Mouse (Mus musculus) frontal cortex, adult (tissue): ENCODE measurements around the gene Tent5b.

Experiments used
- ATAC-seq: cut with Nextera tagmentation; 2 replicates; pipeline ENCODE4 v1.9.2; 2017; ENCODE audit warnings: mild to moderate bottlenecking, moderate library complexity, mixed read lengths; ENCODE audit not compliant: low TSS enrichment

Gene Tent5b

DNA sequence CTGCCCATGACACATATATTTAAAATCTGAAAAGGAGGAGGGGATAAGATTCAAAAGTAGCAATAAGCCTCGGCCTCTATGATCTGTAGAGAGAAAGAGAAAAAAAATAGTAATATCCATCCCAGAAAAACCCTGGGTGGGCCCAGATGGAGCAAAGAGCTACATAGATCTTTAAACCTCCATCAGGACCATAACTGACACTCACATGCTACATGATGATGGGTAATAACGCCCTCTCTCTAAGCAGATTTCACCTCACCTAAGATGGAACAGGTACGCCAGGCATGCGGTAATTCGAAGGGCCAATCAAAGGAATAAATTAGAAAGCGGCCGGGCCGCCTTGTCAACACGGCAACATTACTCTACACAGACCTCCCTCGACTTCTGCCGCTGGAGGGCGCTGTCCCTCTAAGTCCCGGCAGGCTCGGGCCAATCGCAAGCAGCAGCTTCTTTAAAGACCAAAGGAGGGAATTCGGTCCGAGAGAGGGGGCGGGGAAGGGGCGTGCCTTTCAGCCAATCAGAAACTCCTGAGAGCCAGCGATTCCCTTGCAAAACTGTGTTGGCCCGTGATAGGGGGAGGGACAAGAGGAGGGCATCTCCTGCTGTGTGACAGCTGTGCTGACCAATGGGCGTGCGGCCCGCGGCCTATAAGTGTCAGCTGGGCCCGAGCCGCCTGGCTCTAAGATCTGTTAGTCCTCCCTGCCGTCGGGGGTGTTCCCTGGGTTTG lies at the start of gene Tent5b:
Gene Tent5b (plus strand): TSS at position 675 of the 727 bp plus-strand sequence.
- peak; percentile 97 for ATAC-seq

DNA sequence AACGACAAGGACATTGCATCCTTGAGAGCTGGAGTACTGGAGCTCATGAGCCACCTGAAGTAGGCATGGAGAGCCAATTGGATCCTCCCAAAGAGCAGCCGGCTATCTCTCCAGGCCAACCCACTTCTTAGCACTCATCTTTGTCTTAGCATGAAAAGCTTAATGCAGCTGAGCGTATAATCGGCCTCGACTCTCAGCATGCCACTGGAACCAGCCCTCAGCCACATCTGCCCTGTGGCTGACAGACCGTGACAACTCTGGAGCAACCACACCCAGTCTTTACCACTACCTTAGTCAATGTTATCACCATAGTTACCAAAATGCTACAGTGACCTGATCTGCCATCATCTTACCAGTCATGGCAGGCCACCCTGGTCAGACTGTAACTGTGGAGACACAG lies 48.4 kb upstream of the Tent5b start:
- ATAC-seq, result no peak

DNA sequence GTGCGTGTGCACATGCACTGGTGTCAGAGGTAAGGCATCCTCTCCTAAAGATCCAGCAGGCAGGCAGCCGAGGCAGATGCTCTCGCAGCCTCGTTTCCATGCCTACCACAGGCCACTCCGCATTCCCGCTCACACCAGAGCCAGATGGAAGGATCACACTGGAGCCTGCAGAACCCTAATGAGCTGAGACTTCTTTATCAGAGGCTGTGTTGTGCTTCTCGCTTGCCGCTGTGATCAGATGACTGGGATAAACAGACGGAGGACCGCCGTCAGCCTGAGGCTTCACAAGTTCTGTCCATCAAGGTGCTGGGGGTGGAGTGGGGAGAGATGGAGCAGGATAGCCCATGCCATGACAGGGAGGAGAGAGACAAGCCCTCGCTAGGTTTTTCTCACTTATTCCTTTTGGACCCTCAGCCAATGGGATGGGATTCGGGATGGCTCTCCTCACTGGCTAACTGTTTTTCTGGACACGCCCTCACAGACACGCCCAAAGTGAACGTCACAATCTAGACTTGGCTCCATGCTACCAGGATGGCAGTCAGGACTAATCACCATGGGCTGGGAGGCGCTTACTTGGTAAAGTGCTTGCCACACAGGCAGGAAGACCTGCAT lies 47.3 kb upstream of the Tent5b start:
- peak; percentile 79 for ATAC-seq

DNA sequence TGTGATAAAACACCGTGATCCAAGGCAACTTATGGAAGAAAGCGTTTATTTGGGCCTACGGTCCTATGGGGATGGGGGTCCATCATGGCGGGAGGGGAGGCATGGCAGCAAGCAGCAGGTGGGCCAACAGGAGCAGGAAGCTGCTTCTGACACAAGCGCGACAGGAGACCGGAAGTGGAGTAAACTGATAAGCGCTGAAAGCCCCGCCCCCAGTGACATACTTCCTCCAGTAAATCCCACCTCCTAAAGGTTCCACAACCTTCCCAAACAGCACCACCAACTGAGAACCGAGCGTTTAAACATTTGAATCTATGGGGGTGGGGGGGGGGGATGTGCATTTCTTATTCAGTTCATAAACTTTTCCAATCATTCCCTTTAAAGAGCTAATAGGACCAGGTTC lies 44.0 kb upstream of the Tent5b start:
- ATAC-seq, result no peak

DNA sequence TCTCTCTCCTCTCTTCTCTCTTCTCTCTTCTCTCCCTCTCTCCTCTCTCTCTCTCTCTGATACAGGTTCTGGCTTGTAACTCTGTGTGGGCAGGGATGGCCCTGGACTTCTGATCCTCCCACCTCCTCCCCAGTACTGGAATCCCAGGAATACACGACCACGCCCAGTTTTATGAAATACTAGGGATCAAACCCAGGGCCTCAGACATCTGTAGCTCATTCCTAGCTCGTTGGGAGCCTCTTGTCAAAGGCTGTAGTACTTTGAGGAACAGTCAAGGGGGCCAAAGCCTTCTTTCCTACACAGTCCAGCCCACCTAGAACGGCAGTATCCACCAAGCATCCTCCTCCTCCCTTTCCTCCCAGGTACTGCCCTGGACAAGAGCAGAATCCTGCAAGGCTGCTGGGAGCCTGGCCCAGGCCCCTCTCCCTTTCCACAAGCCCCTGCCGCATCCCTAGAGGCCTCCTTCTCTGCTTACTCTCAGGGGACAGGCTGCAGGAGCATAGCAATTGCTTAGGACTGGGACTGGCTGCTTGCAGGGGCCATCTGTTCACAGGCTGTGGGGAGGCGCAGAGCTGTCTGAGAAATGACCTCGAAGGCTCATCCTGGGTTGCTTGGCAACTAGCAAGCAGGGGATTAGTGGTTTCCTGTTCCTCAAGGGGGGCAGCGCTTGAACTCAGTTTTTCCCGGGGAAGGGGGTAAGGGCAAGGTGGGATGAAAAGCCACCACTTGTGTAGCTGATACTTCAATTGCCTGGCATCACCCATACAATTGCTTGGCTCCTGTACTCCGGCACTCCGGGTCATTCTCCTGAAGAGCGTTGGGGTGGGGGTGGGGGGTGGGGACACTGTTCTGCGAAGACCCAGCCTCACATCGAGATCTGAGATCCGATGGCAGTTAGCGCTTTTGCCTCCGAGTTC lies 40.2 kb upstream of the Tent5b start:
- peak; percentile 78; the same call in 1 of the 2 replicates for ATAC-seq

DNA sequence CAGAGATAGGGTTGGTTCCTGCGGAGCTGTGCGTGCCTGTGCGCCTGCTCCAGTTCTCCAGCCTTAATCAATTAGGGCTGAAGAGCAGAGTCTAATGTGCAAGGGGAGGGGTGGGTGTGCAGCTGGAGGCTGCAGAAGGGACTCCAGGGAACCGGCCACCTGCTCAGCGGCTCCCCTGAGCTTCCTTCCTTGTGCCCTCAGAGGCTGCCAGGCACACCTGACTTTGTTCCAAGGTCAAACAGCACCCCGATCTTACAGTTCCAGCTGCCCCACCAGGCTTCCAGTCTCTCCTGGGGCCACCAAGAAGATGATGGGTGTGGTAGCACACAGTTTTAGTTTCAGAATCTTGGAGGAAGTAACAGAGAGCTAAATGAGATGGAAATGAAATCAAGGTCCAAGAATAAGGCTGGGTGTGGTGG lies 39.5 kb upstream of the Tent5b start:
- no peak for ATAC-seq

DNA sequence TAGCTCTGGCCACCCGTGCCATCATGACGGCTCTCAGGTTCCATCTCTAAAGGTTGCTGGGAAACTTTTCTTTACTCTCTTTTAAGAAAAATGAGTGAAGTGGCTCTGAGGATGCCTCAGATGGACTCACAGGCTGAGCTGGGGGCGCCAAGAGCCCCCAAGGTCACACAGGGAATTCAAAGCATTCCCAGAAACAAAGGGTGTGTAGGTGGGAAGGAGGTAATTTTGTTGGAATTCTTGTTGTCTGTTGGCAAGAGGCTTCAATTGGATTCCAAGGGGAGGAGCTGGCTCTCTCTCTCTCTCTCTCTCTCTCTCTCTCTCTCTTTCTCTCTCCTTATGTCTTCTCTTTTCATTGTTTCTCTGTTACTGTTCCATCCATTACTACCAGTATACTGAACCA lies 37.7 kb upstream of the Tent5b start:
- ATAC-seq, result no peak

DNA sequence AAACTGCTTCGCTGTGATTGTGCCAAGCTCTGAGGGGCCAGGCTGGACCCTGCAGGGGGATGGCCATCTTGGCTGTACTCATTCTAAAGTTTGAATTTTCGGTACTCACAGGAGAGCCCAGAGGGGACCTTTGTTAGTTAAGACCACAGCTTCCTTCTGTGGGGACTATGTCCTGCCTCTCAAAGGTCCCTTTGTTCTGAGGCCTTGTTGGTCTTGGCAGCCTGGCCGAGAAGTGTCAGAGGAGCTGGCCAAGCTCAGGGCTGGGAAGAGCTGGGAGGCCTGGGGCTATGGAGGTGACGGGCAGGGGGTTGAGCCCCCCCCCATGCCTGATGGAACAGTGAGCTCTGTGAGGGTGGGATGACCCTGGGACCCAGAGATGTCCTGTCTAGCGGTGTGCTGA lies 36.8 kb upstream of the Tent5b start:
- ATAC-seq, result no peak

DNA sequence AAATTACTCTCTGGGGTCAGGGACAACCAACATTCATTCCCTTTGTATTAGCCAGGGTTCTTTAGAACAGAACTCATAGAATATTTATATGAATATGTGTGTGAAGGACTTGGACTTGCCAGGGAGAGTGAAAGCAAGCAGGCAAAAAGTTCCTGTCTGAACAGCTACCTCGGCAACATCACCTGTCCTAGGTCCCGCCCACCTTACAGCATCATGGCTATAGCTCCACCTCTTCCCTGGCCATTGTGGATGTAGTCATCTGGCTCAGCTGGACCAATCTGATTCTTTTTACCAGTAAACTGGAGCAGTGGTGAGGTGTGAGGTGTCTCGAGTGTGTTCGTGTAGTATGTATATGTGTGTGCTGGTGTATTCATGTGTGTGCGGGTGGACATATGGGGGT lies 34.2 kb upstream of the Tent5b start:
- ATAC-seq, result no peak

DNA sequence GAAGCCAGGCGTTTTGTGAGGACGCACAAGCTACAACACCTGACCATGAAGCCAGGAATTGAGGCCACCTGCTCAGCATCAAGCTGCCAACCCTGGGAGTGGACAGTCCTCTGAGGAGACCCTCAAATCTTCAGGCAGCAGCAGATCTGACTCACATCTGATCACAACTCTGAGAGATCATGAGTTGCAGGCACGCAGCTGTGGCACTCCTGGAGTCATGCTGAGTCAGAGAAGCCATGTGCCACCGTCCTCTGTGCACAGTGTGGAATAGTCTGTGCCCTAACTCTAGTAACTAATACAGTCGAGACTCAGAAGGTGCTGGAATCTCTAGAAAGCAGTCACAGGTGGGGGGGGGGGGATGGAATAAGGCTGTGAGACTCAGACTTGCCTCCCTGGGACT lies 32.6 kb upstream of the Tent5b start:
- no peak for ATAC-seq

DNA sequence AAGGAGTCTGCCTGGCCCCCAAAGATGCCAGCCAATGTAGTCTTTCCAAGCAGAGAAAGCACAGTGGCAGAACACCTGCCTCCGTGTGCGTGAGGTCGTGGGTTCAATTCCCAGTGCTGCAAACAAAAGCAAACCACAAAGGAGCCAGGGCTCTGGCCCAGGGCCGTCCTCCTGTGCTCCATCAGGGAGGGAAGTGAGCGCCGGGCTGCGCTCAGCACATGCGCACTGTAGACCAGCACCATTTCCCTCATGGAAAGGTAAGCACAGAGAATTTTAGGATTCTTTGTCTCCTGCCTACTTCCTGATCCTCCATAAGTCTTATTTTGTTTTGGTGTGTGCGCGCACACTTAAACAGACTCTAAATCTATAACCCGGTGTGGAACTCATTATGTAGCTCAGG lies 32.0 kb upstream of the Tent5b start:
- no peak for ATAC-seq

DNA sequence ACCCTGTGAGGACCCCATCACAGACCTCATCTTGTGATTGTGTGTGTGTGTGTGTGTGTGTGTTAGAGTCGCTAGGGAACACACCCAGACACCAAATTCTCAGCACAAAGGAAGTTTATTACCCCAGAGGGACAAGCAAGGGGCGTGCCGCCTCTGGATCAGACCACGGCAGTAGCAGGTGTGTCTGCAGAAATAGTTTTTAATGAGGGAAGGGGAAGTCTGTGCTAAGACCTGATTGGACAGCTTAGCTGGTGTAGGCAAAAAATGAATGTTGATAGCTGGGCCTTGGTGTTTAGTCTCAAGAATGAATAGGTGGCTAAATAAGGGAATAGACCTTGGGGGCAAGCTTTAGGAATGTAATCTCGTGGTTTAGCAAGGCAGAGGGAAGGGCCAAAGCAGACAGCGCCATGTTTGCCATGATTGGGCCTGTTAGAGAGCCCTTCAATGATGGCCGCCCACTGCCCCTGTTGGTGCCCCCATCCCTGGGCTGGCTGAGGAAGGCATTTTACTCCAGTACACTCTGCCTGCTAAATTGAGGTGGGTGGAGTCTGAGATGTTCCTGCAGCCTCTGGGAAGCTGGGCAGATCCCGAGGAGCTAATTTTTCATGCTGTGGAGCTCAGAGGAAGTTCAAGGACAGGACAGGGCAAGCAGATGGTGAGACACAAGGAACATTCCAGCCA lies 31.1 kb upstream of the Tent5b start:
- no peak for ATAC-seq

DNA sequence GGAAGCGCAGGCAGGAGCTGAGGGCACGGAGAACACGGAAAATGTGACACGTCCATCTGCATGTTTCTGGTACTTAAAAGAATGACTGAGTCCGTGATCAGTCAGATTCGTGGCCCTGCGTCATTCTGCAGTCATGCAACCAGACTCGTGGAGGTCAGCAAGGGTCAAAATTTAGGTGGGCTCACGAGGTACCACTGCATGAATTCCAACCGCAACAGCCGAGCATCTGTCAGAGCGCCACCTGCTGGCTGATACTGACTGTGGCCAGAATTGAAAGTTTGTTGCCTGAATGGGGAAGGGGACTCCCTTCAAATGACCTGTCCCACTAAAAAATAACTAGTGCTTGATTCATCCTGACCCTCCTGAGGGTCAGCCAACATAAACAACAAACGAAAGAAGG lies 30.2 kb upstream of the Tent5b start:
- no peak; the same call in 1 of the 2 replicates for ATAC-seq

DNA sequence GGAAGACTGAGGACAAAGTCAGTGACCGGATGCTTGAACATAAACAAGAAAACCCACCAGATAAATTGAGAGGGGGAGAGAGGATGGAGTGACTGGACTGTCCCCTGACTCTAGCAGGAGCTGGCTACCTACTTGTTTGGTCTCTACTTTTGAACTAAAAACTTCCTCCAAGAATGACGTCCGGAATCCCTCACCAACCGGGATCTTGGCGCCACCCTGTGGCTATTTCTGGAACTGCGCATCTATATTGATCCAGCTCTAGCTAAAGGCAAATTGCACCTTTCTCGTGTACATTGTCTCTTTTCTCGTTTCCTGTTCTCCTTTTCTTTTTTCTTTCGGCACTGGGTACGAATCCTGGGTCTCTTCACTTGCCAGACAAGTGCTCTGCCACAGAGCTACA lies 28.4 kb upstream of the Tent5b start:
- peak; percentile 44; the same call in 1 of the 2 replicates for ATAC-seq

DNA sequence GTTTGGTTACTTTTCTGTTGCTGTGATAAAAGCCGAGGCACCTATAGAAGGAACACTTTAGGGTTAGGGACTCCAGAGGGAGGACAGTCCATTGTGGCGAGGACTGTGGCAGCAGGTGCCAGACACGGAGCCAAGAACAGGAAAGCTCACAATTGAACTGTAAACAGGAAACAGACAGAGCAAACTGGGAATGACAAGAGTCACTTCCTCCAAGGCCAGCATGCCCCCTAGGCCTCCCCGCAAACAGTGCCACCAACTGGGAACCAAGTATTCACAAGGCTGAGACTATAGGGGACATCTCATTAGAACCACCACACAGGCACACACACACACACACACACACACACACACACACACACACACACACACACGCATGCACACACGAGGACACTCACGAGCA lies 27.5 kb upstream of the Tent5b start:
- ATAC-seq, result no peak

DNA sequence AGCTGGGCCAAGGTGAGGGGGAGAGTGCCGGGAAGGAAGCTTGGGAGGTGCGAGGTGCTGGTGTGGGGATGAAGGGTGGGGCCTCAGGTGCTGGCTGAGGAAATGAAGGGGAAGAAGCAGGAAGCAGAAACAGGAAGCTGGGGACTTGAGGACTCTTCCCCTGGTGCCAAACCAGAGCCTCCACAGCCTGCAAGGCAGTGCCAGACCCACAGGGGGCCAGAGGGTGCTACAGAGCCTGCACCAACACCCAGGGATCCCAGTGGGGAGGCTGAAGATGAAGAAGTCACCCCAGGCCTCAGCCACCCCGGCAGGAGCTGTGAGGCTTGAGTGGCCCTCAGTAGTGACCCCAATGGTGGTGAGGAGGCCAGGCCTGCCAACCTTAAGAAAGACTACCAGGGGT lies 21.9 kb upstream of the Tent5b start:
- no peak for ATAC-seq

DNA sequence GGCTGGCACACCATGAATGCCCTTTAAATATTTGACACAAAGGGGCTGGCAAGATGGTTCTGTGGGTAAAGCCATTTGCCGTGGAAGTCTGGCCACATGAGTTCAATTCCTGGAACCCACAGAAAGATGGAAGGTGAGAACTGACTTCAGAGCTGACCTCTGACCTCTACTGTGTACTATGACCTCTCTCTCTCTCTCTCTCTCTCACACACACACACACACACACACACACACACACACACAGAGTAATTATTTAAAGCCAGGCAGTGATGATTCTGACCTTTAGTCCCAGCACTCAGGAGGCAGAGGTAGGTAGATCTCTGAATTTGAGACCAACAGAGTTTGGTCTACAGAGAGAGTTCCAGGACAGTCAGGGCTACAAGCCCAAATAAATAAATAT lies 19.9 kb upstream of the Tent5b start:
- ATAC-seq, result no peak

DNA sequence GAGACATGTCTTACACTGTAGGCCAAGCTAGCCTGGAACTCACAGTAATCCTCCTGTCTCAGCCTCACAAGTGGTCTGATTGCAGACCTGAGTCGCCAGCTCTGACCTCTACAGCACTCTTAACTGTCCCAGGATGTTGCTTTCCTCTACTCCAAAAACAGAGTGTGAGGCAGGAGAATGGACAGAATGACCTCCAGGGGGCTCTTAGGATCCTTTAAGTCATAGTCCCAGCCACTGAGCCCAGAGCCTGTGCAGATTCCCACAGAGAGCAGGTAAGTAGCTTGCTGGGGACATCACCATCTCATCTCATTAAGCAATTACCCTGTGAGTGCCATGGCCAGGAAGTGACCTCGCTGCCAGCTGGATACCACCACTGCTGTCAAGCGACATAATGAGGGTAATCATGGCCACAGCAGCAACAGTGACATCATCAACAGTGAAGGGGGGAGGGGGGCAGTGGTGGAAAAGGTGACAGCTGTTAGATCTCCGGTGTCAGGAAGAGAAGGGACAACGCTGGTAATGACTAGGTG lies 19.1 kb upstream of the Tent5b start:
- ATAC-seq, result no peak

DNA sequence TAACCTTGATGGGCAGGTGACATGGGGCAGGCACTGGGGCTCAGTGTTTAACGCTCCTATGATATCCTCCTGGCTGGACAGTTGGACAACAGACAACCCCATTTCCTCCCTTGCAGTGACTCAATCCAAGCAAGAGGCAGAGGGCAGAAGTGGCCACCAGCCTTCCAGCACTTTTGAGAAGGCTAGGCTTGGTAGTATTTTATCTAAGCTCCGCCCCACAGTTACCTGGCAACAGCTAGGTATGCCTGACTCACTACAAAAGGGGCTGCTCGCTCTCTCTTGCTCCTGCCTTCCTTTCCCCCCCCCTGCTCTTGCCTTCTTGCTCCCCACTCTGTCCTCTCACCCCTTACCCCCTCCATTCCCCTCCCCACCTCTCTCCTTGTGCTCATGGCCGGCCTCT lies 18.6 kb upstream of the Tent5b start:
- ATAC-seq, result no peak

DNA sequence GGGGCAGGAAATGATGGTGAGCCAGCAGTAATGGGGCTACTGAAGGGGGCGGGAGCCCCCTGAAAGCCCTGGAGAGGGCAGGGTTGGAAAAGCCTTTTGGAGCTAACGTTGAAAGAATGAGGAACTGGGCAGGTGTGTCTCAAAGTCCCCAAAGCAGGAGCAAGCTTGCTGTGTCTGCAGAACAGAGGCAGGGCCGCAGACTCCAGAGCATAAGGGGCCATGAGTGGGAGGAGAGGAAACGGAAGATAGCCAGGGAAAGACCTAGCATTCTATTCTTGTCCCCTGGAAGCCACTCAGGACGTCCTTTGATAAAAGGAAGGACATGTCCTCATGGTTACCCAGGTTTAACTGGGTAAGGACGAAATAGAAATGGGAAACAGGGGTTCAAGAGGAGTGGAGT lies 16.7 kb upstream of the Tent5b start:
- ATAC-seq, result no peak

DNA sequence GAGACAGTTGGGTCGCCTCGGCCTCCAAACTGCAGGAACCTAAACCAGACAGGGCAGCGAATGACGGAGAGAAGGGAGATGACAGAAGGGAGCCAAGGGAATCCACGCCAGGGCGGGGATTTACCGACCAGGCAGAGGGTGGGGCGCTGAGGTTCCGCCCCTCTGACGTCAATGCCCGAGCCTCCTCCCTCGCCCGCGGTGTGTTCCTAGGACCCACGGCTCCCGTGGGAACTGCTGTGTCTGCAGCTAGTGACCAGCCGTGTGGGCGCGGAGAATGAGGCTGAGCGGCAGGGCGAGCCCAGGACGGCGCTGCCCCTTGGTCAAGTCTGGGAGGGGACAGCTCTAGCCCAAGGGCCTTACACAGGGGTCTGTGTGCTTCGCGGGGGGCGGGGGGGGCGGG lies 11.9 kb upstream of the Tent5b start:
- ATAC-seq, result peak; percentile 91; the same call in 1 of the 2 replicates

DNA sequence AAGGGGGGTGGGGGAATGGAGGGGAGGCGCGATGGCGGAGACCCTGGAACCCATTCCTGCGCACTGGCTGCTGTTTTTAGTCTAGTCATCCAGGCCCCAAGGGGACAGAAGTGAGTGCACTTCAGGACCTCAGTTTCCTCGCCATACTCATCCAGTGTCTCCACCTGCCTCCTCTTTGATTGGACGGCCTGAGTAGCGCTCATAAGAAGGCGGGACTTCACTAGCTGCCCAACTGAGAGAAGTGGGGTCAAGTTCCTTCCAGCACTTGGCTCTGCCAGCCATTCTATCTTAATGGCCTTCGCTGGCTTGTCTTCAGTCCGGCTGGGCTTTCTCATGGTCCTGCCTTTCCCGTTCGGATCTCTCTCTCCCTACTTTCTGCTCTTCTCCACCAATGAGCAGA lies 10.8 kb upstream of the Tent5b start:
- ATAC-seq, result no peak
